Mouse (Mus musculus) lung, postnatal 10 days (tissue): ENCODE results near the gene Tmem129.

Experiments
- DNase-seq: peaks from one replicate; pipeline ENCODE4 v3.0.0; 2021

The Tmem129 gene

GRCm38 (mm10) chr5:33657787-33658663, at the start of gene Tmem129, which contains the start of gene Tacc3:
Gene Tmem129 (minus strand): TSS chr5:33658416.
Gene Tacc3 (plus strand): TSS chr5:33658128.
- DNase-seq, result peak; percentile 99

- peak; percentile 73 for DNase-seq
Observed at GRCm38 (mm10) chr5:33707163-33707562, 48.9 kb upstream of the Tmem129 start.

- DNase-seq, result no peak
Observed at GRCm38 (mm10) chr5:33706350-33706629, 48.1 kb upstream of the Tmem129 start.

- no peak for DNase-seq
Observed at GRCm38 (mm10) chr5:33705612-33706349, 47.6 kb upstream of the Tmem129 start.

- no peak for DNase-seq
Observed at GRCm38 (mm10) chr5:33704945-33705611, 46.9 kb upstream of the Tmem129 start.

GRCm38 (mm10) chr5:33703999-33704398, 45.8 kb upstream of the Tmem129 start:
- DNase-seq, result no peak

- no peak for DNase-seq
Observed at GRCm38 (mm10) chr5:33701832-33702231, 43.6 kb upstream of the Tmem129 start.

GRCm38 (mm10) chr5:33700010-33700409, 41.8 kb upstream of the Tmem129 start:
- DNase-seq, result no peak

GRCm38 (mm10) chr5:33698669-33699068, 40.5 kb upstream of the Tmem129 start:
- no peak for DNase-seq

- DNase-seq, result no peak
Observed at GRCm38 (mm10) chr5:33697947-33698512, 39.8 kb upstream of the Tmem129 start.

GRCm38 (mm10) chr5:33697534-33697933, 39.3 kb upstream of the Tmem129 start:
- DNase-seq, result no peak

- DNase-seq, result peak; percentile 67
Observed at GRCm38 (mm10) chr5:33696430-33696829, 38.2 kb upstream of the Tmem129 start.

- no peak for DNase-seq
Observed at GRCm38 (mm10) chr5:33695718-33696121, 37.5 kb upstream of the Tmem129 start.

- peak; percentile 77 for DNase-seq
Observed at GRCm38 (mm10) chr5:33694848-33695717, 36.9 kb upstream of the Tmem129 start.

GRCm38 (mm10) chr5:33694461-33694847, 36.2 kb upstream of the Tmem129 start:
- no peak for DNase-seq

- peak; percentile 78 for DNase-seq
Observed at GRCm38 (mm10) chr5:33692393-33692792, 34.2 kb upstream of the Tmem129 start.

GRCm38 (mm10) chr5:33689852-33690645, 31.8 kb upstream of the Tmem129 start:
- DNase-seq, result peak; percentile 84

GRCm38 (mm10) chr5:33689221-33689844, 31.1 kb upstream of the Tmem129 start:
- DNase-seq, result peak; percentile 84

GRCm38 (mm10) chr5:33688278-33689220, 30.3 kb upstream of the Tmem129 start:
- no peak for DNase-seq

- DNase-seq, result no peak
Observed at GRCm38 (mm10) chr5:33687142-33687541, 28.9 kb upstream of the Tmem129 start.
